Mouse (Mus musculus): ENCODE measurements around the gene Uqcrc2. TPM values are rescaled to one million over a fixed set of nuclear protein-coding genes. Genes with fewer than 3 reads are reported as not detected.

The Uqcrc2 gene
- total and polyA plus RNA-seq, 3 experiments: 229 to 659 (median 338) TPM

DNA sequence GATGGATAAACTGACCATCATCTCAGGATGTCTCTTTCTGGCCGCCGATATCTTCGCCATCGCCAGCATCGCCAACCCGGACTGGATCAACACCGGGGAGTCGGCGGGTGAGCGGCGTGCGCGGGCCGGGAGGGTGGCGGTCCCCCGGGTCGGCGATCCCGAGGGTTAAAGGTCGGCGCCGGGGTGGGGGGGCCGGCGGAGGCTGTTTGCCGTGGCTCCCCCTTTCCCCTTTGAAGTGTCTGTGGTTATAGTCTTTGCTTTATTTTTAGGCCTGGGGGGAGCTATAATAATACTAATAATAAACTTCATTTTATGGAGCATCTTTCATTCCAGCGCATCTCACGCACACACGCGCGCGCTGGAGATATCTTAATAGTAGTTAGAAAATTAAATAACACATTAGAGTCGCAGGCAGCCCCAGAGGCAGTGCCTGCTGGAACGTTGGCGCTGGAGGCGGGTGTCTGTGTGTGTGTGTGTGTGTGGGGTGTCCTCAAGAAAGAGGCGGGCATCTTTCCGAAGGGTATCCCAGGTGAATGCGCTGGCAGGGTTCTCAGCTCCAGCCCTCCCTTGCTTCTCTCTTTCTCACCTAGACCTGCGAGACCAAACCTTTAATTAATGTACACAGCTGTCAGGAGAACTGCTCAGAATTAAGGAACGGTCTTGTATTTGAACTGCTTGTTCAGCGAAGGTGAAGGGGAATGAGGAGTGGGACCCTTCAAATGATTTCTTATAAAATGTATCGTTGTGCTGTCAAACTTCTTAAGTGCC is 43.0 kb downstream of the Uqcrc2 start:
- Histone ChIP-seq H3K27me3 (ENCODE audit: control insufficient read depth in 1 of 2, insufficient read depth in 2 of 2, low read length in 2 of 2) (no peaks in the 10 kb centered on the region), H3K9ac (ENCODE audit: control insufficient read depth, low read depth, low read length, poor library complexity, severe bottlenecking) (peak overlapping the region; percentile 69), H3K4me1 (ENCODE audit: control insufficient read depth in 1 of 2, insufficient read depth in 2 of 2, low read length in 2 of 2) (peaks cover 19 to 27% of the 10 kb centered on the region in 2 experiments), H3K36me3 (ENCODE audit: control insufficient read depth in 1 of 2, insufficient read depth in 2 of 2, low read length in 2 of 2) (peaks cover 0 to 44% of the 10 kb centered on the region in 2 experiments; a peak in 2 of 4 replicates), H3K79me2 (ENCODE audit: control insufficient read depth, insufficient read depth, low read length, poor library complexity) (peaks cover 49% of the 10 kb centered on the region), H3K4me3 (ENCODE audit: control insufficient read depth in 1 of 2, insufficient read depth in 1 of 2, low read depth in 2 of 2, low read length in 2 of 2) (peak overlapping the region; percentile 78 to 89), H3K27ac (ENCODE audit: control insufficient read depth, low read depth, low read length) (0 out of 2 replicates have a peak overlapping the region, but pooled peaks have one; percentile 2), H3K9me3 (replicated peaks; ENCODE audit: insufficient read depth, low read length) (no peaks in the 10 kb centered on the region)
- DNase-seq (ENCODE audit: low read depth, low spot score): peak; percentile 60
- TF ChIP-seq E2F4 (IDR thresholded peaks at IDR 0.05; ENCODE audit: borderline replicate concordance, low read depth, low read length) (no peak), SIN3A (IDR thresholded peaks at IDR 0.05; ENCODE audit: low read length) (peak; percentile 32; the same call in 1 of the 2 replicates)

GRCm38 (mm10) chr7:120679023-120679422 is 44.0 kb downstream of the Uqcrc2 start:
- TF ChIP-seq MYB (IDR thresholded peaks at IDR 0.05; ENCODE audit: low read depth, low read length): no peak
- no peak for TF ChIP-seq RCOR1 (IDR thresholded peaks at IDR 0.05; ENCODE audit: low read depth, low read length)
- no peak for TF ChIP-seq ELF1 (IDR thresholded peaks at IDR 0.05; ENCODE audit: low read depth, low read length)
- Histone ChIP-seq H3K9me3 (replicated peaks; ENCODE audit: insufficient read depth, low read length) (no peaks in the 10 kb centered on the region), H3K36me3 (ENCODE audit: control insufficient read depth in 1 of 2, insufficient read depth in 2 of 2, low read length in 2 of 2) (peaks cover 0 to 44% of the 10 kb centered on the region in 2 experiments; a peak in 2 of 4 replicates), H3K27me3 (ENCODE audit: control insufficient read depth in 1 of 2, insufficient read depth in 2 of 2, low read length in 2 of 2) (no peaks in the 10 kb centered on the region), H3K4me3 (ENCODE audit: control insufficient read depth in 1 of 2, insufficient read depth in 1 of 2, low read depth in 2 of 2, low read length in 2 of 2) (peak overlapping the region; percentile 39 to 78), H3K9ac (ENCODE audit: control insufficient read depth, low read depth, low read length, poor library complexity, severe bottlenecking) (peak overlapping the region; percentile 69), H3K27ac (ENCODE audit: control insufficient read depth, low read depth, low read length) (no peak overlapping the region), H3K4me1 (ENCODE audit: control insufficient read depth in 1 of 2, insufficient read depth in 2 of 2, low read length in 2 of 2) (peaks cover 19 to 27% of the 10 kb centered on the region in 2 experiments), H3K79me2 (ENCODE audit: control insufficient read depth, insufficient read depth, low read length, poor library complexity) (peaks cover 50% of the 10 kb centered on the region)
- DNase-seq (ENCODE audit: low read depth, low spot score): peak; percentile 41

- Histone ChIP-seq H3K79me2 (ENCODE audit: control insufficient read depth, insufficient read depth, low read length, poor library complexity) (peaks cover 69% of the 10 kb centered on the region), H3K36me3 (ENCODE audit: control insufficient read depth in 1 of 2, insufficient read depth in 2 of 2, low read length in 2 of 2) (peaks cover 0 to 34% of the 10 kb centered on the region in 2 experiments; a peak in 2 of 4 replicates), H3K9me3 (replicated peaks; ENCODE audit: insufficient read depth, low read length) (no peaks in the 10 kb centered on the region), H3K4me1 (ENCODE audit: control insufficient read depth in 1 of 2, insufficient read depth in 2 of 2, low read length in 2 of 2) (peaks cover 17 to 27% of the 10 kb centered on the region in 2 experiments), H3K9ac (ENCODE audit: control insufficient read depth, low read depth, low read length, poor library complexity, severe bottlenecking) (no peak overlapping the region), H3K27me3 (ENCODE audit: control insufficient read depth in 1 of 2, insufficient read depth in 2 of 2, low read length in 2 of 2) (no peaks in the 10 kb centered on the region), H3K4me3 (ENCODE audit: control insufficient read depth in 1 of 2, insufficient read depth in 1 of 2, low read depth in 2 of 2, low read length in 2 of 2) (no peak overlapping the region), H3K27ac (ENCODE audit: control insufficient read depth, low read depth, low read length) (no peak overlapping the region)
- TF ChIP-seq ETS1 (IDR thresholded peaks at IDR 0.05; ENCODE audit: low read depth, low read length): 0 out of 2 replicates have a peak, but pooled peaks have one; percentile 24
- TF ChIP-seq EP300 (IDR thresholded peaks at IDR 0.05; ENCODE audit: low read depth in 1 of 2, low read length in 2 of 2): peak in 1 of 2 experiments; percentile 43; a peak in 2 of 4 replicates
- peak; percentile 52; the same call in 1 of the 2 replicates for TF ChIP-seq TCF12 (IDR thresholded peaks at IDR 0.05; ENCODE audit: low read depth, low read length)
- TF ChIP-seq ZKSCAN1 (IDR thresholded peaks at IDR 0.05; ENCODE audit: low read depth, low read length): no peak
- peak; percentile 71 for TF ChIP-seq GATA1 (IDR thresholded peaks at IDR 0.05; ENCODE audit: low read depth, low read length)
- DNase-seq (ENCODE audit: low read depth, low spot score): no peak
Observed at GRCm38 (mm10) chr7:120682002-120682401, 47.0 kb downstream of the Uqcrc2 start.
